Mouse (Mus musculus) hindbrain, embryonic 15.5 days (tissue): ENCODE measurements at regions not wholly inside any gene's neighbourhood (a gene's known extent, or its start where the extent isn't known, plus 50 kb on each side); places are given as distances from the start of the nearest gene placed in this dataset.
A peak's percentile ranks its signal among the peaks of the same experiment; 100 is the strongest.

Experiments used
- ATAC-seq: fragments of 200-750 bp; cut with Nextera tagmentation; 2 replicates; pipeline ENCODE4 v1.8.0; 2017; ENCODE audit warnings: low read depth, moderate number of reproducible peaks, moderate TSS enrichment; ENCODE audit not compliant: low FRiP score
- H3K27ac ChIP-seq: fragments of 300-500 bp; sonication (generic); replicated peaks from 2 replicates; pipeline ENCODE4 v1.5.1; 2015; ENCODE audit warnings: mild to moderate bottlenecking, inconsistent platforms
- H3K27me3 ChIP-seq: fragments of 300-500 bp; sonication (generic); 2 replicates; pipeline ENCODE4 v1.6.1; 2015; ENCODE audit warnings: control low read depth, inconsistent platforms
- H3K36me3 ChIP-seq: fragments of 300-500 bp; sonication (generic); 2 replicates; pipeline ENCODE4 v1.6.1; 2015; ENCODE audit warnings: control low read depth, inconsistent platforms
- H3K4me1 ChIP-seq: fragments of 300-500 bp; sonication (generic); replicated peaks from 2 replicates; pipeline ENCODE4 v1.6.1; 2015; ENCODE audit warnings: control low read depth, inconsistent platforms
- H3K4me2 ChIP-seq: fragments of 300-500 bp; sonication (generic); 2 replicates; pipeline ENCODE4 v1.6.1; 2015; ENCODE audit warnings: moderate library complexity, mild to moderate bottlenecking, inconsistent platforms
- H3K4me3 ChIP-seq: fragments of 300-500 bp; sonication (generic); 2 replicates; pipeline ENCODE4 v1.5.1; 2015; ENCODE audit warnings: mild to moderate bottlenecking, inconsistent platforms
- H3K9ac ChIP-seq: fragments of 300-500 bp; sonication (generic); 2 replicates; pipeline ENCODE4 v1.6.1; 2015; ENCODE audit warnings: inconsistent platforms
- H3K9me3 ChIP-seq: fragments of 300-500 bp; sonication (generic); 2 replicates; pipeline ENCODE4 v1.6.1; 2016; ENCODE audit warnings: control low read depth, inconsistent platforms
- WGBS: fragments of 180-500 bp; shearing (Covaris S2); methylation state at CpG from one replicate; pipeline ENCODE4 v1.1.7; 2015; 5-methylcytosine and 5-hydroxymethylcytosine counted together

GRCm38 (mm10) chr11:18821384-18821783, 197.4 kb downstream of the Meis1 start:
- Histone ChIP-seq H3K4me3 (no peak overlapping the region), H3K4me2 (no peak overlapping the region), H3K4me1 (no peaks in the 10 kb centered on the region), H3K36me3 (no peaks in the 10 kb centered on the region), H3K9ac (no peak overlapping the region), H3K27ac (no peak overlapping the region), H3K27me3 (no peaks in the 10 kb centered on the region), H3K9me3 (no peaks in the 10 kb centered on the region)
- WGBS, result 37% methylated on average over 1 of the region's 1 CpGs
- ATAC-seq, result no peak

DNA sequence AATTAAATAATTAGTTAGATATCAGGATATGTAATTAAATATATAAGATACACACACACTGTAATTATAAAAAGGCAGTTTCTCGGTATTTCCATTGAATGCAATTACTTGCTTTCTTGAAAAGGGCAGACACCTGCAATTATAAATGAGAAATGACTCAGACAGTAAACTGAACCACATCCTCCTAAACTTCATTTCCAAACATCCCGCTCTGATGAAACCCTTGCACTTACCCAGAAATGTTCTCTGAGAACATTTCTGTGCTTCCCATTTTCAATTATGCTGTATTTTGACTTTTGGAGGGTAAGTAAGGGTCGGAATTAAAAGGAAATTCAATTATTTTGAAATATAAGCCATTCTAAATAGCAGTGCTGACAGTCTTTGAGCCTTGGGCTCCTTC, 204.7 kb downstream of the Meis1 start:
- no peak overlapping the region for H3K4me3 ChIP-seq
- ATAC-seq, result no peak
- no peak overlapping the region for H3K4me2 ChIP-seq
- no peak overlapping the region for H3K27ac ChIP-seq
- H3K27me3 ChIP-seq, result no peaks in the 10 kb centered on the region
- WGBS, result 92% methylated on average over 3 of the region's 3 CpGs
- no peaks in the 10 kb centered on the region for H3K4me1 ChIP-seq
- H3K36me3 ChIP-seq, result no peaks in the 10 kb centered on the region
- H3K9me3 ChIP-seq, result no peaks in the 10 kb centered on the region
- H3K9ac ChIP-seq, result no peak overlapping the region

DNA sequence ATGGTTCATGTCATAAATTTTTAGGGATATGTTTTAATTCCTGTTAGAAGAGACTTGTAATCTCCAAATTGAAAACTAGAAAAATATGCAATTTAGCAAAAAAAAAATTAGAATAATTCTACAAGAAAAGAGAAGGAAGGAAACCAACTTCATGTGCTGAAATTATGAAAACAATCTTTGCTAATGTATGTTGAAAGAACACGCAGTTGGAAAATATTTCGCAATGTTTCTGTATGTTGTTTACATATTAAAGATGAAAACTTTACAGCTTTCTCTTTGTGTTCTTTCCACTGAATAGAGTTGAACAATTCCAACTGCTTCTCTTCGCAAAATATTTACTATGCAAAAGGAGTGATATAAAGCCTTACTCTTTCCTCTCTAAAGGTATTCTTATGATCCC, 251.3 kb downstream of the Meis1 start:
- no peak overlapping the region for H3K4me2 ChIP-seq
- no peaks in the 10 kb centered on the region for H3K27me3 ChIP-seq
- no peak overlapping the region for H3K27ac ChIP-seq
- H3K9ac ChIP-seq, result no peak overlapping the region
- no peak overlapping the region for H3K4me3 ChIP-seq
- ATAC-seq, result no peak
- no peaks in the 10 kb centered on the region for H3K36me3 ChIP-seq
- no peaks in the 10 kb centered on the region for H3K4me1 ChIP-seq
- no peaks in the 10 kb centered on the region for H3K9me3 ChIP-seq
- WGBS, result 96% methylated on average over 3 of the region's 3 CpGs

DNA sequence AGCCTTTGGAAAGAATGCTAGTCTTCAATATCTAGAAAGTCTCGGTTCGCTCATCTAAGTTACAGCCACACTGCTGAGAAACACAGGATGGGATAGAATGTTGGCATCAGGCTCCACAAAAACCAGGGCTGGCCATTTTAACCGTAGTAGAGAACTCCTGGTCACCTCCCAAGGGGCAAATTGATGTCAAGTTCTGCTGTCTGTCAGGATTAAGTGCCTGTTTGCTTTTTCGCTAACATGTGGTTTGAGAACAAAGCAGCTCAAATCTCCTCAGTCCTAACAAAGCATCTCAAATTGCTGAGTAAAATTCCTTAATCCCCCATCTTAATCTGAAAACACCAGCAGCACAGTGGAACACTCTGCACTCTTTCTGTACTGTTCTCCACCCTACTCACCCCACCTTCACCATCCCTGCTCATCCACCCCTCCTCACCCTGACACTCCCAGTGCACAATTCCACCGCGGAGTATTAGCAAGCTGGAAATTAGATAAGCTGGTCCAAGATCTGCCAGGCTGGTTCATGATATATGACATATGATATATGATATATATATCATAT, 252.2 kb downstream of the Meis1 start:
- 59% methylated on average over 6 of the region's 6 CpGs for WGBS

DNA sequence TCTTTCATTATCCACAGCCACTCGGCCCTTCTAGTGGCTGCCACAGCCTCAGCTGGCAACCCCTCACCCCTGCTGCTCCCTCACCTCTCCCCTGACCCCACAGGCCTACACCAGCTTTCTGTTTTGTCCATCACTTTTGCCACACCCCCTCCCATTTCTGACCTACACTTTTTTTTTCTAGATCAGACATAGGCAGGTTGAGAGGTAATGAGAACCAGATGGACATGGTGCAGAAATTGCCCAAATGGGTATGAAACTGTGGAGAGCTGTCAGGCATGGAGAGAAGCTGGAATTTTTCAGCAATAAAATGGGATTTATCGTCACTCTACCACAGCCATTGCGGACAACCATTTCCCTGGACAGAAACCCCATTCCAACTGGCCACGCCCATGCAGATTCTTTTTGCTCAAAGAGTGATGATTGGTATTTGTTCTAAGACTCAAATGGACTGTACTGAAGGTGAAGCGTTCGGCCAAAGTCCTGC, 260.2 kb downstream of the Meis1 start:
- Histone ChIP-seq H3K9me3 (no peaks in the 10 kb centered on the region), H3K4me1 (peaks cover 14% of the 10 kb centered on the region), H3K27me3 (no peaks in the 10 kb centered on the region), H3K36me3 (no peaks in the 10 kb centered on the region), H3K4me2 (no peak overlapping the region), H3K9ac (no peak overlapping the region), H3K4me3 (no peak overlapping the region), H3K27ac (no peak overlapping the region)
- 62% methylated on average over 6 of the region's 6 CpGs for WGBS
- ATAC-seq, result no peak

More for the DNA sequence above, 252.2 kb downstream of the Meis1 start:
- H3K9me3 ChIP-seq, result no peaks in the 10 kb centered on the region
- H3K27me3 ChIP-seq, result no peaks in the 10 kb centered on the region
- H3K27ac ChIP-seq, result no peak overlapping the region
- no peak for ATAC-seq
- no peaks in the 10 kb centered on the region for H3K36me3 ChIP-seq
- no peak overlapping the region for H3K9ac ChIP-seq
- no peak overlapping the region for H3K4me3 ChIP-seq
- H3K4me1 ChIP-seq, result no peaks in the 10 kb centered on the region
- H3K4me2 ChIP-seq, result no peak overlapping the region

GRCm38 (mm10) chr11:18756576-18756975, 262.2 kb downstream of the Meis1 start:
- H3K9ac ChIP-seq, result no peak overlapping the region
- no peaks in the 10 kb centered on the region for H3K27me3 ChIP-seq
- no peak for ATAC-seq
- H3K36me3 ChIP-seq, result no peaks in the 10 kb centered on the region
- H3K27ac ChIP-seq, result no peak overlapping the region
- no peak overlapping the region for H3K4me3 ChIP-seq
- H3K9me3 ChIP-seq, result no peaks in the 10 kb centered on the region
- WGBS, result 29% methylated on average over 1 of the region's 1 CpGs
- no peak overlapping the region for H3K4me2 ChIP-seq
- peaks cover 16% of the 10 kb centered on the region for H3K4me1 ChIP-seq

- H3K4me2 ChIP-seq, result peak overlapping the region; percentile 37
- WGBS, result 31% methylated on average over 9 of the region's 9 CpGs
- H3K4me1 ChIP-seq, result peaks cover 29% of the 10 kb centered on the region
- no peak overlapping the region for H3K9ac ChIP-seq
- H3K9me3 ChIP-seq, result no peaks in the 10 kb centered on the region
- H3K4me3 ChIP-seq, result no peak overlapping the region
- H3K36me3 ChIP-seq, result no peaks in the 10 kb centered on the region
- no peak for ATAC-seq
- peak overlapping the region; percentile 76 for H3K27ac ChIP-seq
- H3K27me3 ChIP-seq, result no peaks in the 10 kb centered on the region
Observed at GRCm38 (mm10) chr11:18754732-18755525, 263.9 kb downstream of the Meis1 start.

DNA sequence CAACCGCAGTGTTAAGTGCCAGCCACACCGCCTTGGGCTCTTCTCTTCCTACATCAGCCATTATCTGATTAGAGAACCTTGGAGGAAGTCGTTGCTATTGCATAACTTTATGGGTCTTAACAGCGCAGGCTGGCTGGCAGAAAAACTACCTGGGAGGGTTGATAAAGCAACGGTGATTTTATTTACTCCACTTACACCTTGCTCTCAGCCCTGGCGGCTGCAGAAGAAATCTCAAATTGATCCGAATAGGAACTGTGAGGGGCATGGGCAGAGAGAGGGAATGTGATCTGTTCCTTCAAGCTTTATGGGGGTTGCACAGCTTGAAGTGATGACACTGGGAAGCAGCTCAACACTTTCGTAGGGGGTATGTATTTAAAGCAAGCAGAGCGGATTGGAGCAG, 264.9 kb downstream of the Meis1 start:
- WGBS, result 27% methylated on average over 9 of the region's 9 CpGs
- Histone ChIP-seq H3K27me3 (no peaks in the 10 kb centered on the region), H3K27ac (peak overlapping the region; percentile 76), H3K9me3 (no peaks in the 10 kb centered on the region), H3K4me2 (peak overlapping the region; percentile 37), H3K4me1 (peaks cover 39% of the 10 kb centered on the region), H3K9ac (peak overlapping the region; percentile 1; the same call in 1 of the 2 replicates), H3K36me3 (no peaks in the 10 kb centered on the region), H3K4me3 (no peak overlapping the region)
- peak; percentile 39; the same call in 1 of the 2 replicates for ATAC-seq

DNA sequence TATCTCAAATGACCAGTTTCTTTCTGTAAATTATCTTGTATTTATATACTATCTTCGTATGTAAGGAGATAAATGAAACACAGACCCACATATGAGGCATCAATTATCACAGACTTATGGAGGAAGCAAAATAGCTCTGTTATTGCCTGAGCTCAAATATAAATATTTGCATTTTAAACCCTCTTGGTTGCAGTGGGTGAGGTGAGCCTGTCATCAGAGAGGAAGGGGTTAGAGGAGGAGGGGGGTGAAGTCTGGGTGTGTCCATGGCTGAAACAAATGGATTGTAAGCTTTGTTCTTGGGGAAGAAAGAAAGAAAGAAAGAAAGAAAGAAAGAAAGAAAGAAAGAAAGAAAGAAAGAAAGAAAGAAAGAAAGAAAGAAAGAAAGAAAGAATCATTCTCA, 265.5 kb downstream of the Meis1 start:
- no peaks in the 10 kb centered on the region for H3K36me3 ChIP-seq
- no peaks in the 10 kb centered on the region for H3K9me3 ChIP-seq
- 77% methylated on average over 1 of the region's 1 CpGs for WGBS
- no peak overlapping the region for H3K9ac ChIP-seq
- peak overlapping the region; percentile 66 for H3K27ac ChIP-seq
- peak overlapping the region; percentile 57; the same call in 1 of the 2 replicates for H3K4me2 ChIP-seq
- no peak overlapping the region for H3K4me3 ChIP-seq
- peaks cover 45% of the 10 kb centered on the region for H3K4me1 ChIP-seq
- no peak for ATAC-seq
- no peaks in the 10 kb centered on the region for H3K27me3 ChIP-seq

DNA sequence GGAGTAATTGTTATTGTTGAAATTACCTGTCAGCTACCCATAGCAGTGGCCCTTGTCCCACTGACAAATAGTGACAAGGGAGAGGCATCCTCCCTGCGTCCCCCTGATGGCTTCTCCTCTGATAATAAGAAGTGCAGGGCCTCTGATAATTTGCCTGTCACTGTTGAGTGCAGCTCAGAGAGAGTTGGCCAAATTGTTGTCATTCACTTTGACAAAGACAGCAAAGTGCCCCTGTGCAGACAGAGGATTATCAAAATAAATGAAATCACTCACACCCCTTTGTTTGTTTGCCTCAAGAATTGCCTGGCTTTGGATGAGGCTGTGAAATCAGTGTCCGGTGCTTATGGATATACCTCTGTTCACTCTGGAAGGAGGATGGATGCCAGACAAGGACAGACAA, 266.3 kb downstream of the Meis1 start:
- Histone ChIP-seq H3K27ac (peak overlapping the region; percentile 66), H3K27me3 (no peaks in the 10 kb centered on the region), H3K9me3 (no peaks in the 10 kb centered on the region), H3K9ac (no peak overlapping the region), H3K36me3 (no peaks in the 10 kb centered on the region), H3K4me2 (peak overlapping the region; percentile 57; the same call in 1 of the 2 replicates), H3K4me3 (no peak overlapping the region), H3K4me1 (peaks cover 52% of the 10 kb centered on the region)
- 42% methylated on average over 2 of the region's 2 CpGs for WGBS
- no peak for ATAC-seq

GRCm38 (mm10) chr11:18750911-18751841, 267.6 kb downstream of the Meis1 start:
- peak overlapping the region; percentile 57 for H3K4me2 ChIP-seq
- H3K4me3 ChIP-seq, result peak overlapping the region; percentile 24
- H3K36me3 ChIP-seq, result no peaks in the 10 kb centered on the region
- H3K27ac ChIP-seq, result peak overlapping the region; percentile 76
- H3K27me3 ChIP-seq, result no peaks in the 10 kb centered on the region
- peak; percentile 58 for ATAC-seq
- peaks cover 65% of the 10 kb centered on the region for H3K4me1 ChIP-seq
- peak overlapping the region; percentile 47; the same call in 1 of the 2 replicates for H3K9ac ChIP-seq
- WGBS, result 11% methylated on average over 20 of the region's 20 CpGs
- no peaks in the 10 kb centered on the region for H3K9me3 ChIP-seq

GRCm38 (mm10) chr11:18750080-18750375, 268.8 kb downstream of the Meis1 start:
- no peak for ATAC-seq
- H3K4me3 ChIP-seq, result no peak overlapping the region
- H3K9me3 ChIP-seq, result no peaks in the 10 kb centered on the region
- H3K4me2 ChIP-seq, result 0 out of 2 replicates have a peak overlapping the region, but pooled peaks have one; percentile 6
- peak overlapping the region; percentile 76 for H3K27ac ChIP-seq
- WGBS, result 45% methylated on average over 2 of the region's 2 CpGs
- H3K4me1 ChIP-seq, result peaks cover 70% of the 10 kb centered on the region
- no peaks in the 10 kb centered on the region for H3K27me3 ChIP-seq
- no peak overlapping the region for H3K9ac ChIP-seq
- H3K36me3 ChIP-seq, result no peaks in the 10 kb centered on the region
